ENCODE assay signal across 15 mouse cellular contexts in the genomic region with DNA sequence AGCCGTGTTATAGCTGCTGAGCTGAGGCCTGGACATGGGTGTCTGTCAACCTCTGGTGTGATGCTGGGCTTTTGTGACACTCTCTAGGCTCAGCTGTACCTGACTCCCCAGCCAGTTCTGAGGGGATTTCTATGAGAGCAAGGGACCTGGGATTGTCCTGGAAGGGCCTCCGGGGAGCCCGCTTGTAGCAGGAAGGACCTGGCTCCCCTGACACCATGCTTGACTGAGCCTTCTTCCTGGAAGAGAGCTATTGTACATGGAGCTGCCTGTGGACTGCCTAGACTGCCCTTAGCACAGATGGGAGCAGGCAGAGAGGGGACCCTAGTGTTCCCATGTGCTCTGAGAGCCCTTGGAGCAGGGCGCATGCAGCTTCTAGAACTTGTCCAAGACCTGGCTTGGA. TPM values are rescaled to one million over a fixed set of nuclear protein-coding genes. Genes with fewer than 3 reads are reported as not detected.
DNase-seq lines count a peak whose midpoint lies in the region; ATAC-seq and TF ChIP-seq lines count a peak whose summit lies in the region.
"Had no signal": no experiment of that assay in that cellular context is flagged by ENCODE, and none has a peak within 500 bp of the region (broad histone marks: within the 10 kb centered on the region; RNA-seq: fewer than 3 reads in every experiment).

No protein-coding gene starts in this region.

- H3K9me3 ChIP-seq in heart, embryonic 14.5 days (ENCODE audit: control insufficient read depth, low read length): no peaks in the 10 kb centered on the region
- no peaks in the 10 kb centered on the region for H3K9me3 ChIP-seq in kidney, embryonic 16.5 days (ENCODE audit: low read length)
- no peaks in the 10 kb centered on the region for H3K9me3 ChIP-seq in embryonic facial prominence, embryonic 11.5 days (replicated peaks; ENCODE audit: control insufficient read depth, low read length)
- H3K9me3 ChIP-seq in limb, embryonic 10.5 days (replicated peaks): no peaks in the 10 kb centered on the region
- H3K9me3 ChIP-seq: liver, embryonic 15.5 days; megakaryocyte, embryonic 14.5 days had no signal

- H3K4me1 ChIP-seq in heart, embryonic 14.5 days (ENCODE audit: control insufficient read depth in 2 of 2, insufficient read depth in 2 of 2, low read length in 2 of 2): peaks cover 40 to 84% of the 10 kb centered on the region in 2 experiments
- H3K4me1 ChIP-seq in kidney, embryonic 16.5 days (ENCODE audit: insufficient read depth, low read length): peaks cover 80% of the 10 kb centered on the region
- H3K4me1 ChIP-seq in embryonic facial prominence, embryonic 11.5 days (ENCODE audit: control insufficient read depth, insufficient read depth, low read length): peaks cover 31% of the 10 kb centered on the region
- H3K4me1 ChIP-seq in limb, embryonic 10.5 days: peaks cover 92% of the 10 kb centered on the region
- H3K4me1 ChIP-seq in thymus, adult 2 months (replicated peaks; ENCODE audit: control insufficient read depth, insufficient read depth, low read length): peaks cover 70% of the 10 kb centered on the region

- TF ChIP-seq CTCF in thymus, adult 2 months (IDR thresholded peaks at IDR 0.05; ENCODE audit: borderline replicate concordance, control insufficient read depth, extremely low read depth, insufficient read depth, low read length, poor library complexity): no peak

- no peak for DNase-seq in heart, adult 18-20 months
- DNase-seq in kidney, adult 8-10 months: no peak
- no peak for DNase-seq in embryonic facial prominence, embryonic 11.5 days (ENCODE audit: low spot score)
- DNase-seq in limb, embryonic 10.5 days (ENCODE audit: low spot score): no peak
- no peak for DNase-seq in thymus, adult 2 months

- no peaks in the 10 kb centered on the region for H3K27me3 ChIP-seq in heart, embryonic 14.5 days (ENCODE audit: control insufficient read depth, insufficient read depth, low read length)
- no peaks in the 10 kb centered on the region for H3K27me3 ChIP-seq in kidney, embryonic 16.5 days (ENCODE audit: insufficient read depth, low read length)
- H3K27me3 ChIP-seq in embryonic facial prominence, embryonic 11.5 days (ENCODE audit: control insufficient read depth, insufficient read depth, low read length): no peaks in the 10 kb centered on the region
- H3K27me3 ChIP-seq in limb, embryonic 10.5 days (ENCODE audit: low read depth, poor library complexity, severe bottlenecking): no peaks in the 10 kb centered on the region
- H3K27me3 ChIP-seq in thymus, adult 2 months (ENCODE audit: control insufficient read depth, insufficient read depth, low read length): no peaks in the 10 kb centered on the region
- H3K27me3 ChIP-seq: liver, embryonic 15.5 days; megakaryocyte, embryonic 14.5 days had no signal

- H3K9ac ChIP-seq in heart, embryonic 14.5 days (ENCODE audit: low read length): 0 out of 2 replicates have a peak overlapping the region, but pooled peaks have one; percentile 25
- H3K9ac ChIP-seq in kidney, embryonic 16.5 days (replicated peaks; ENCODE audit: low read length): peak overlapping the region; percentile 22; the same call in 1 of the 2 replicates
- no peak overlapping the region for H3K9ac ChIP-seq in embryonic facial prominence, embryonic 11.5 days (replicated peaks; ENCODE audit: low read length)
- H3K9ac ChIP-seq: liver, embryonic 15.5 days had no signal

- H3K36me3 ChIP-seq in heart, embryonic 14.5 days (ENCODE audit: control insufficient read depth, insufficient read depth, low read length): peaks cover 9% of the 10 kb centered on the region
- H3K36me3 ChIP-seq in kidney, embryonic 16.5 days (ENCODE audit: insufficient read depth, low read length): no peaks in the 10 kb centered on the region
- H3K36me3 ChIP-seq in embryonic facial prominence, embryonic 11.5 days (replicated peaks; ENCODE audit: control insufficient read depth, insufficient read depth, low read depth, low read length): no peaks in the 10 kb centered on the region
- 0 out of 2 replicates have a peak, but pooled peaks cover 5% of the 10 kb centered on the region for H3K36me3 ChIP-seq in limb, embryonic 10.5 days
- no peaks in the 10 kb centered on the region for H3K36me3 ChIP-seq in thymus, adult 2 months (ENCODE audit: control insufficient read depth, insufficient read depth, low read length)

- TF ChIP-seq POLR2A in thymus, adult 2 months (IDR thresholded peaks at IDR 0.05; ENCODE audit: control insufficient read depth, extremely low read depth, insufficient read depth, low read length, poor library complexity): no peak

- H3K4me2 ChIP-seq in heart, embryonic 14.5 days (ENCODE audit: low read length): no peak overlapping the region
- no peak overlapping the region for H3K4me2 ChIP-seq in kidney, embryonic 16.5 days (replicated peaks; ENCODE audit: low read depth, low read length)
- no peak overlapping the region for H3K4me2 ChIP-seq in embryonic facial prominence, embryonic 11.5 days (ENCODE audit: low read depth, low read length)
- H3K4me2 ChIP-seq: liver, embryonic 15.5 days had no signal

- WGBS in heart, embryonic 14.5 days: 86% methylated on average over 4 of the region's 4 CpGs
- WGBS in kidney, embryonic 16.5 days: 78% methylated on average over 4 of the region's 4 CpGs
- whole genome bisulfite sequencing in embryonic facial prominence, embryonic 11.5 days: 89% methylated on average over 4 of the region's 4 CpGs
- WGBS in limb, embryonic 10.5 days: 93% methylated on average over 4 of the region's 4 CpGs
- WGBS in thymus, adult 2 months: 91% methylated on average over 4 of the region's 4 CpGs

- H3K4me3 ChIP-seq in heart, embryonic 14.5 days (ENCODE audit: control insufficient read depth in 1 of 2, insufficient read depth in 1 of 2, low read depth in 1 of 2, low read length in 2 of 2): no peak overlapping the region
- H3K4me3 ChIP-seq in kidney, embryonic 16.5 days (ENCODE audit: low read length): no peak overlapping the region
- H3K4me3 ChIP-seq in embryonic facial prominence, embryonic 11.5 days (ENCODE audit: low read depth, low read length): no peak overlapping the region
- H3K4me3 ChIP-seq in limb, embryonic 10.5 days: no peak overlapping the region; the same call in 1 of the 2 replicates
- H3K4me3 ChIP-seq in thymus, adult 2 months (ENCODE audit: control insufficient read depth, insufficient read depth, low read length): no peak overlapping the region
- H3K4me3 ChIP-seq: left cerebral cortex, adult 2 months; liver, embryonic 15.5 days had no signal

- no peak for ATAC-seq in heart, embryonic 14.5 days (ENCODE audit: insufficient number of reproducible peaks, insufficient read depth, low FRiP score, low read depth)
- no peak for ATAC-seq in kidney, embryonic 16.5 days (ENCODE audit: low FRiP score, low TSS enrichment)
- ATAC-seq in embryonic facial prominence, embryonic 11.5 days (replicated peaks; ENCODE audit: insufficient number of reproducible peaks, low FRiP score, low TSS enrichment, low read depth): no peak
- ATAC-seq in CD4-positive, CD25-positive, alpha-beta regulatory T cell, adult 4 months: no peak

- H3K27ac ChIP-seq in heart, embryonic 14.5 days (replicated peaks in 1 of 2; ENCODE audit: control insufficient read depth in 1 of 2, insufficient read depth in 1 of 2, low read depth in 2 of 2, low read length in 2 of 2): no peak overlapping the region
- peak overlapping the region; percentile 32; the same call in 1 of the 2 replicates for H3K27ac ChIP-seq in kidney, embryonic 16.5 days (ENCODE audit: low read length)
- H3K27ac ChIP-seq in embryonic facial prominence, embryonic 11.5 days (replicated peaks; ENCODE audit: low read depth, low read length): peak overlapping the region; percentile 20; the same call in 1 of the 2 replicates
- H3K27ac ChIP-seq in limb, embryonic 10.5 days: peak overlapping the region; percentile 86
- no peak overlapping the region for H3K27ac ChIP-seq in thymus, adult 2 months (ENCODE audit: control insufficient read depth, insufficient read depth, low read length)
- H3K27ac ChIP-seq: left cerebral cortex, adult 2 months; liver, embryonic 15.5 days had no signal

RNA-seq across cellular contexts. Expression of a gene that starts 18.9 kb away (rescaled TPM):
- polyA plus RNA-seq in heart, embryonic 14.5 days (2014; fragmentation: Nextera tagmentation; extraction: Ambion mirVana): 14.4 and 19.1 TPM in 2 replicates
- total RNA-seq in heart, adult 18-20 months (2021): 10 to 100 TPM; 34.0 to 35.1 TPM
- polyA plus RNA-seq in kidney, embryonic 16.5 days (2015; fragmentation: Nextera tagmentation; extraction: Ambion mirVana): 60.5 and 67.2 TPM in 2 replicates
- 12.9 and 13.8 TPM in 2 replicates for polyA plus RNA-seq in embryonic facial prominence, embryonic 11.5 days (2014; fragmentation: Nextera tagmentation; extraction: Ambion mirVana)
- polyA plus RNA-seq in limb, embryonic 10.5 days (2016; fragmentation: Nextera tagmentation; extraction: Ambion mirVana): 36.8 and 45.3 TPM in 2 replicates
- polyA plus RNA-seq in CD4-positive, CD25-positive, alpha-beta regulatory T cell, adult 4 months (2017; shearing (Covaris generic)): 10 to 100 TPM; 14.5 to 23.4 TPM
- 161 and 172 TPM in 2 replicates for polyA plus RNA-seq in thymus, adult 2 months (2012; rRNA removed)

RNA-seq across cellular contexts. Expression of a gene that starts 33.9 kb away (rescaled TPM):
- polyA plus RNA-seq in heart, embryonic 14.5 days (2014; fragmentation: Nextera tagmentation; extraction: Ambion mirVana): 1,183 and 1,268 TPM in 2 replicates
- total RNA-seq in heart, adult 18-20 months (2021): 100 to 1,000 TPM; 624 to 648 TPM
- 1,527 and 1,553 TPM in 2 replicates for polyA plus RNA-seq in kidney, embryonic 16.5 days (2015; fragmentation: Nextera tagmentation; extraction: Ambion mirVana)
- 1,437 and 1,529 TPM in 2 replicates for polyA plus RNA-seq in embryonic facial prominence, embryonic 11.5 days (2014; fragmentation: Nextera tagmentation; extraction: Ambion mirVana)
- polyA plus RNA-seq in limb, embryonic 10.5 days (2016; fragmentation: Nextera tagmentation; extraction: Ambion mirVana): 1,442 and 1,757 TPM in 2 replicates
- polyA plus RNA-seq in CD4-positive, CD25-positive, alpha-beta regulatory T cell, adult 4 months (2017; shearing (Covaris generic)): 1,000 to 10,000 TPM; 4,123 to 4,128 TPM
- polyA plus RNA-seq in thymus, adult 2 months (2012; rRNA removed): 3,356 and 3,688 TPM in 2 replicates

RNA-seq across cellular contexts. Expression of a gene that starts 39.6 kb away (rescaled TPM):
- 25.2 and 26.3 TPM in 2 replicates for polyA plus RNA-seq in heart, embryonic 14.5 days (2014; fragmentation: Nextera tagmentation; extraction: Ambion mirVana)
- 10 to 100 TPM; 39.1 to 41.5 TPM for total RNA-seq in heart, adult 18-20 months (2021)
- 44.3 and 48.8 TPM in 2 replicates for polyA plus RNA-seq in kidney, embryonic 16.5 days (2015; fragmentation: Nextera tagmentation; extraction: Ambion mirVana)
- 29.3 and 31.4 TPM in 2 replicates for polyA plus RNA-seq in embryonic facial prominence, embryonic 11.5 days (2014; fragmentation: Nextera tagmentation; extraction: Ambion mirVana)
- polyA plus RNA-seq in limb, embryonic 10.5 days (2016; fragmentation: Nextera tagmentation; extraction: Ambion mirVana): 63.3 and 63.8 TPM in 2 replicates
- polyA plus RNA-seq in CD4-positive, CD25-positive, alpha-beta regulatory T cell, adult 4 months (2017; shearing (Covaris generic)): 10 to 100 TPM; 25.2 to 36.2 TPM
- polyA plus RNA-seq in thymus, adult 2 months (2012; rRNA removed): 87.8 and 109 TPM in 2 replicates

RNA-seq across cellular contexts. Expression of a gene that starts 40.9 kb away (rescaled TPM):
- polyA plus RNA-seq in heart, embryonic 14.5 days (2014; fragmentation: Nextera tagmentation; extraction: Ambion mirVana): 19.2 and 22.5 TPM in 2 replicates
- total RNA-seq in heart, adult 18-20 months (2021): 10 to 100 TPM; 13.6 to 19.5 TPM
- 27.3 and 27.5 TPM in 2 replicates for polyA plus RNA-seq in kidney, embryonic 16.5 days (2015; fragmentation: Nextera tagmentation; extraction: Ambion mirVana)
- polyA plus RNA-seq in embryonic facial prominence, embryonic 11.5 days (2014; fragmentation: Nextera tagmentation; extraction: Ambion mirVana): 12.7 and 17.2 TPM in 2 replicates
- 16.0 and 18.5 TPM in 2 replicates for polyA plus RNA-seq in limb, embryonic 10.5 days (2016; fragmentation: Nextera tagmentation; extraction: Ambion mirVana)
- polyA plus RNA-seq in CD4-positive, CD25-positive, alpha-beta regulatory T cell, adult 4 months (2017; shearing (Covaris generic)): 10 to 100 TPM in 1 of 2 experiments, 1 to 10 TPM in 1; 9.9 to 18.6 TPM
- polyA plus RNA-seq in thymus, adult 2 months (2012; rRNA removed): 47.2 and 48.6 TPM in 2 replicates

RNA-seq across cellular contexts. Expression of a gene that starts 59.4 kb away (rescaled TPM):
- not detected in 2 replicates for polyA plus RNA-seq in heart, embryonic 14.5 days (2014; fragmentation: Nextera tagmentation; extraction: Ambion mirVana)
- not detected for total RNA-seq in heart, adult 18-20 months (2021)
- 0.94 and 2.1 TPM in 2 replicates for polyA plus RNA-seq in kidney, embryonic 16.5 days (2015; fragmentation: Nextera tagmentation; extraction: Ambion mirVana)
- polyA plus RNA-seq in embryonic facial prominence, embryonic 11.5 days (2014; fragmentation: Nextera tagmentation; extraction: Ambion mirVana): not detected in 2 replicates
- not detected in 2 replicates for polyA plus RNA-seq in limb, embryonic 10.5 days (2016; fragmentation: Nextera tagmentation; extraction: Ambion mirVana)
- polyA plus RNA-seq in CD4-positive, CD25-positive, alpha-beta regulatory T cell, adult 4 months (2017; shearing (Covaris generic)): not detected
- 1.2 and 1.8 TPM in 2 replicates for polyA plus RNA-seq in thymus, adult 2 months (2012; rRNA removed)
- total RNA-seq: heart, postnatal 36 days; left cerebral cortex, adult 2 months; neutrophil, adult 5-6 weeks had no signal
- polyA plus RNA-seq: cerebellum, adult 2 months; liver, embryonic 15.5 days; urinary bladder, adult 2 months had no signal

Comparison
In these comparisons a context has a peak if more than half of its experiments do, and no peak if none do; other contexts are left out.
1. H3K27ac ChIP-seq: peak in kidney, embryonic 16.5 days (single experiment), embryonic facial prominence, embryonic 11.5 days (single experiment) and limb, embryonic 10.5 days (single experiment); none in heart, embryonic 14.5 days (0 of 2) and thymus, adult 2 months (single experiment).